Mouse (Mus musculus) macrophage (primary cell): ENCODE data around the gene Gm28374. TPM values are rescaled to one million over a fixed set of nuclear protein-coding genes. Genes with fewer than 3 reads are reported as not detected.

ENCODE experiments used
- H3K27ac ChIP-seq: fragments of 350-480 bp; formaldehyde crosslinking; 2 replicates; pipeline ENCODE4 v1.9.0; 2021
- H3K36me3 ChIP-seq: fragments of 350-480 bp; formaldehyde crosslinking; 2 replicates; pipeline ENCODE4 v1.9.0; 2021; ENCODE audit errors: inconsistent target
- H3K4me3 ChIP-seq: fragments of 350-480 bp; formaldehyde crosslinking; 2 replicates; pipeline ENCODE4 v1.9.0; 2021; ENCODE audit errors: inconsistent target
- H3K79me2 ChIP-seq: fragments of 350-480 bp; formaldehyde crosslinking; 2 replicates; pipeline ENCODE4 v1.9.0; 2021; ENCODE audit errors: inconsistent target
- WGBS: methylation state at CpG from one replicate; pipeline ENCODE4 v1.1.7; 2026; ENCODE audit warnings: inconsistent platforms; ENCODE audit not compliant: missing documents; 5-methylcytosine and 5-hydroxymethylcytosine counted together
- polyA plus RNA-seq: library from polyadenylated mRNA; stranded (reverse); fragments of 250-400 nt; gene quantifications from 3 replicates; pipeline ENCODE4 v1.2.4, GENCODE M21; 2018; ENCODE audit warnings: inconsistent platforms

Gm28374 gene
- polyA plus RNA-seq, 1 experiment from 2014 or later: 0.26 TPM

- WGBS: 37% methylated on average over 9 of the region's 9 CpGs
- H3K4me3 ChIP-seq: no peak overlapping the region
- no peaks in the 10 kb centered on the region for H3K79me2 ChIP-seq
- no peak overlapping the region for H3K27ac ChIP-seq
- no peaks in the 10 kb centered on the region for H3K36me3 ChIP-seq
These were observed 46.0 kb downstream of the Gm28374 start for GRCm38 (mm10) chr19:6035966-6036585.

GRCm38 (mm10) chr19:6030520-6031280 is 51.4 kb downstream of the Gm28374 start:
- Histone ChIP-seq H3K79me2 (no peaks in the 10 kb centered on the region), H3K36me3 (no peaks in the 10 kb centered on the region), H3K27ac (no peak overlapping the region), H3K4me3 (no peak overlapping the region)
- 83% methylated on average over 7 of the region's 14 CpGs for WGBS

DNA sequence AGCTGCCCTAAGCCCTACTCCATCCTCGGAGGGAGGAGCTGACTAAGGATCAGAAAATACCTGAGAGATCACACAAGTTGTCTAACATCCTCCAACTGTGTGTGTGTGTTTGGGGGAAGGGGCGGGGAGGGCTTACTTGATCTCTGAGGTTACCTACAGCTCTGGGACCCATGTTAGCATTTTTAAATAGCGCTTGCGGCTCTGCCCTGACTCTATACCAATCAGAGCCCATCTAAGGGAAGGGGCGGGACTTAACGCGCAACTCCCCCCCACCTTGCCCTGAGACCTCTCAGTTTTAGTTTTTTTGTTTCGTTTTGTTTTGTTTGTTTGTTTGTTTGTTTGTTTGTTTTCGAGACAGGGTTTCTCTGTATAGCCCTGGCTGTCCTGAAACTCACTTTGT is 52.6 kb downstream of the Gm28374 start:
- Histone ChIP-seq H3K27ac (no peak overlapping the region), H3K4me3 (no peak overlapping the region), H3K79me2 (no peaks in the 10 kb centered on the region), H3K36me3 (no peaks in the 10 kb centered on the region)
- WGBS: 86% methylated on average over 6 of the region's 9 CpGs

- no peaks in the 10 kb centered on the region for H3K36me3 ChIP-seq
- 88% methylated on average over 6 of the region's 6 CpGs for WGBS
- no peaks in the 10 kb centered on the region for H3K79me2 ChIP-seq
- H3K27ac ChIP-seq: no peak overlapping the region
- no peak overlapping the region for H3K4me3 ChIP-seq
These were observed 53.1 kb downstream of the Gm28374 start for GRCm38 (mm10) chr19:6028991-6029390.

Other genes starting within 250 kb of the Gm28374 start
- 8.1 to 26.2 TPM (median 19.8 TPM) in 3 replicates for gene Frmd8, start 207.0 kb downstream of the Gm28374 start, polyA plus RNA-seq
- 44.6 to 74.8 TPM (median 53.2 TPM) in 3 replicates for gene Slc25a45, start 204.4 kb downstream of the Gm28374 start, polyA plus RNA-seq
- 0.16 to 0.59 TPM (median 0.16 TPM) in 3 replicates for gene Tigd3, start 188.1 kb downstream of the Gm28374 start, polyA plus RNA-seq
- gene Dpf2, start 169.2 kb downstream of the Gm28374 start, polyA plus RNA-seq: 53.9 to 215 TPM (median 57.4 TPM) in 3 replicates
- gene Cdc42ep2, start 157.4 kb downstream of the Gm28374 start, polyA plus RNA-seq: 1.2 to 3.4 TPM (median 1.7 TPM) in 3 replicates
- gene Pola2, start 118.1 kb downstream of the Gm28374 start, polyA plus RNA-seq: 14.2 to 24.9 TPM (median 20.1 TPM) in 3 replicates
- gene Slc22a20, start 96.1 kb downstream of the Gm28374 start, polyA plus RNA-seq: not detected in 3 replicates
- gene Capn1, start 66.4 kb downstream of the Gm28374 start, polyA plus RNA-seq: 49.5 to 59.9 TPM (median 56.3 TPM) in 3 replicates
- gene Syvn1, start 35.7 kb downstream of the Gm28374 start, polyA plus RNA-seq: 32.9 to 40.2 TPM (median 33.2 TPM) in 3 replicates
- gene Mrpl49, start 24.5 kb downstream of the Gm28374 start, polyA plus RNA-seq: 21.9 to 37.4 TPM (median 33.3 TPM) in 3 replicates
- gene Fau, start 24.4 kb downstream of the Gm28374 start, polyA plus RNA-seq: 767 to 1,640 TPM (median 1,335 TPM) in 3 replicates
- 4.0 to 21.8 TPM (median 18.1 TPM) in 3 replicates for gene Znhit2, start 21.1 kb downstream of the Gm28374 start, polyA plus RNA-seq
- gene Tm7sf2, start 13.9 kb downstream of the Gm28374 start, polyA plus RNA-seq: 4.6 to 21.1 TPM (median 17.5 TPM) in 3 replicates
- gene Vps51, start 5.0 kb downstream of the Gm28374 start, polyA plus RNA-seq: 20.2 to 48.8 TPM (median 37.7 TPM) in 3 replicates
- not detected in 3 replicates for gene Tmem262, start 2.2 kb downstream of the Gm28374 start, polyA plus RNA-seq
- 28.7 to 39.1 TPM (median 33.7 TPM) in 3 replicates for gene Zfpl1, start 2.7 kb upstream of the Gm28374 start, polyA plus RNA-seq
- gene Cdca5, start 2.7 kb upstream of the Gm28374 start, polyA plus RNA-seq: 1.4 to 7.1 TPM (median 2.5 TPM) in 3 replicates
- 0.29 TPM in 1 of 3 replicates, not detected in the others for gene AC131692.1, start 12.2 kb upstream of the Gm28374 start, polyA plus RNA-seq
- not detected in 3 replicates for gene Naaladl1, start 23.5 kb upstream of the Gm28374 start, polyA plus RNA-seq
- gene Sac3d1, start 36.4 kb upstream of the Gm28374 start, polyA plus RNA-seq: 1.4 to 11.0 TPM (median 6.6 TPM) in 3 replicates
- 28.8 to 41.8 TPM (median 33.8 TPM) in 3 replicates for gene Snx15, start 46.0 kb upstream of the Gm28374 start, polyA plus RNA-seq
- 5.7 to 15.6 TPM (median 5.9 TPM) in 3 replicates for gene Batf2, start 58.7 kb upstream of the Gm28374 start, polyA plus RNA-seq
- 24.6 to 32.9 TPM (median 27.4 TPM) in 3 replicates for gene Arl2, start 59.3 kb upstream of the Gm28374 start, polyA plus RNA-seq
- 0.11 TPM in 1 of 3 replicates, not detected in the others for gene Majin, start 102.1 kb upstream of the Gm28374 start, polyA plus RNA-seq
- not detected in 3 replicates for gene Gpha2, start 144.1 kb upstream of the Gm28374 start, polyA plus RNA-seq
- gene Ppp2r5b, start 153.6 kb upstream of the Gm28374 start, polyA plus RNA-seq: 11.2 to 16.0 TPM (median 14.6 TPM) in 3 replicates
- gene Atg2a, start 159.4 kb upstream of the Gm28374 start, polyA plus RNA-seq: 8.9 to 17.0 TPM (median 9.9 TPM) in 3 replicates
- 42.9 to 146 TPM (median 81.6 TPM) in 3 replicates for gene Ehd1, start 194.5 kb upstream of the Gm28374 start, polyA plus RNA-seq
- 1.3 to 3.5 TPM (median 2.8 TPM) in 3 replicates for gene Cdc42bpg, start 224.2 kb upstream of the Gm28374 start, polyA plus RNA-seq